Mouse (Mus musculus): ENCODE measurements at regions not wholly inside any gene's neighbourhood (a gene's known extent, or its start where the extent isn't known, plus 50 kb on each side); places are given as distances from the start of the nearest gene placed in this dataset.

- in situ Hi-C loops (cut with MboI; ENCODE audit: low sequenced_read_pairs) = no loop called here
Measured at GRCm38 (mm10) chr2:114822657-114823056, 167.9 kb upstream of the Dph6 start.

- in situ Hi-C loops (cut with MboI; ENCODE audit: low sequenced_read_pairs) = no loop called here
Measured at GRCm38 (mm10) chr2:114828192-114828591, 173.4 kb upstream of the Dph6 start.

GRCm38 (mm10) chr2:114835694-114836093, 180.9 kb upstream of the Dph6 start:
- in situ Hi-C loops (cut with MboI; ENCODE audit: low sequenced_read_pairs) = no loop called here

GRCm38 (mm10) chr2:114843696-114844388, 189.1 kb upstream of the Dph6 start:
- in situ Hi-C loops (cut with MboI; ENCODE audit: low sequenced_read_pairs) = no loop called here

- in situ Hi-C loops (cut with MboI; ENCODE audit: low sequenced_read_pairs) = no loop called here
Measured at GRCm38 (mm10) chr2:114844389-114844771, 189.6 kb upstream of the Dph6 start.

GRCm38 (mm10) chr2:114848439-114848838, 193.7 kb upstream of the Dph6 start:
- in situ Hi-C loops (cut with MboI; ENCODE audit: low sequenced_read_pairs) = no loop called here

- in situ Hi-C loops (cut with MboI; ENCODE audit: low sequenced_read_pairs) = no loop called here
Measured at GRCm38 (mm10) chr2:114848914-114849313, 194.2 kb upstream of the Dph6 start.

- in situ Hi-C loops (cut with MboI; ENCODE audit: low sequenced_read_pairs) = no loop called here
Measured at GRCm38 (mm10) chr2:114853715-114854530, 199.2 kb upstream of the Dph6 start.

GRCm38 (mm10) chr2:114872272-114872671, 217.5 kb upstream of the Dph6 start:
- in situ Hi-C loops (cut with MboI; ENCODE audit: low sequenced_read_pairs) = no loop called here

GRCm38 (mm10) chr2:114873090-114873489, 218.3 kb upstream of the Dph6 start:
- in situ Hi-C loops (cut with MboI; ENCODE audit: low sequenced_read_pairs) = no loop called here

- in situ Hi-C loops (cut with MboI; ENCODE audit: low sequenced_read_pairs) = no loop called here
Measured at GRCm38 (mm10) chr2:114879084-114879483, 224.3 kb upstream of the Dph6 start.

GRCm38 (mm10) chr2:114879784-114880183, 225.0 kb upstream of the Dph6 start:
- in situ Hi-C loops (cut with MboI; ENCODE audit: low sequenced_read_pairs) = no loop called here

GRCm38 (mm10) chr2:114885734-114886260, 231.0 kb upstream of the Dph6 start:
- in situ Hi-C loops (cut with MboI; ENCODE audit: low sequenced_read_pairs) = no loop called here

- in situ Hi-C loops (cut with MboI; ENCODE audit: low sequenced_read_pairs) = no loop called here
Measured at GRCm38 (mm10) chr2:114898812-114899211, 244.0 kb upstream of the Dph6 start.

- in situ Hi-C loops (cut with MboI; ENCODE audit: low sequenced_read_pairs) = no loop called here
Measured at GRCm38 (mm10) chr2:114911845-114912500, 257.2 kb upstream of the Dph6 start.

- in situ Hi-C loops (cut with MboI; ENCODE audit: low sequenced_read_pairs) = no loop called here
Measured at GRCm38 (mm10) chr2:114915025-114915690, 260.4 kb upstream of the Dph6 start.

GRCm38 (mm10) chr2:114918420-114919332, 263.9 kb upstream of the Dph6 start:
- in situ Hi-C loops (cut with MboI; ENCODE audit: low sequenced_read_pairs) = no loop called here

- in situ Hi-C loops (cut with MboI; ENCODE audit: low sequenced_read_pairs) = no loop called here
Measured at GRCm38 (mm10) chr2:114923911-114924310, 269.1 kb upstream of the Dph6 start.

- in situ Hi-C loops (cut with MboI; ENCODE audit: low sequenced_read_pairs) = no loop called here
Measured at GRCm38 (mm10) chr2:114935436-114935835, 280.7 kb upstream of the Dph6 start.
